Mouse (Mus musculus) G1E-ER4 (cell line): ENCODE data around the gene Plxnb1. TPM values are rescaled to one million over a fixed set of nuclear protein-coding genes. Genes with fewer than 3 reads are reported as not detected.

Experiments used
- GATA1 ChIP-seq: IDR thresholded peaks from one replicate; pipeline ENCODE4 v1.8.0; 2012; ENCODE audit warnings: low read length, inconsistent platforms
- polyA plus RNA-seq: library from polyadenylated mRNA; stranded (reverse); fragments of >175 nt; gene quantifications from 2 replicates; pipeline ENCODE4 v1.2.3, GENCODE M21; 2012

The Plxnb1 gene
- polyA plus RNA-seq, 1 experiment, result not detected

DNA sequence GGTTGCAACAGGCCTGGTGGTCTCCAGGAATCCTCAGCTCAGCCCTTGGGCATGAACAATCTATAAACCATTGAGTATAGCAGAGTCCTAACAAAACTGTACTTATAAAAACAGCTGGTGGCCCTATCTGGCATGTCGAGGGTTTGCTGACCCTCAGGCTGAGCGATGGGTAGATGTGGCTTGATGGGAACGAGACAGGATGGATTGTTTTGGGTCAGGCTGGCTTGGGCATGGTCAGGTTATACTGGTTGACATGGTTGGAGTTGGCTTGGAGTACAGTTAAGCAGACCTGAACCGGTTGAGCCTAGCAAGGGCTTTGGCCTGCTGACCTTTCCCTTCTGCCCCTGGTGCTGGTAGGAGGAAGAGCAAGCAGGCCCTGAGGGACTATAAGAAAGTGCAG, 15.9 kb downstream of the Plxnb1 start:
- TF ChIP-seq GATA1, result no peak

DNA sequence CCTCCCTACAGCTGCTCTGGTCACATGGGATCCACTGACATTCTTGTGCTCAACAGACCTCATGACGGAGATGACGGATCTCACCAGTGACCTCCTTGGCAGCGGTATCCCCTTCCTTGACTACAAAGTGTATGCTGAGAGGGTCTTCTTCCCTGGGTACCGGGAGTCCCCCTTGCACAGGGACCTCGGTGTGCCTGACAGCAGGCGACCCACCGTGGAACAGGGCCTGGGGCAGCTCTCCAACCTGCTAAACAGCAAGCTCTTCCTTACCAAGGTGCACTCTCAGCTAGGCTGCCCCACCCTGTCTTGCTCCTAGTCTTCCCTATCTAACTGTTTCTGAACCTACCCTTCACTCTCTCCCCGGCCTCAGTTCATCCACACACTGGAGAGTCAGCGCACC, 16.4 kb downstream of the Plxnb1 start:
- no peak for TF ChIP-seq GATA1

DNA sequence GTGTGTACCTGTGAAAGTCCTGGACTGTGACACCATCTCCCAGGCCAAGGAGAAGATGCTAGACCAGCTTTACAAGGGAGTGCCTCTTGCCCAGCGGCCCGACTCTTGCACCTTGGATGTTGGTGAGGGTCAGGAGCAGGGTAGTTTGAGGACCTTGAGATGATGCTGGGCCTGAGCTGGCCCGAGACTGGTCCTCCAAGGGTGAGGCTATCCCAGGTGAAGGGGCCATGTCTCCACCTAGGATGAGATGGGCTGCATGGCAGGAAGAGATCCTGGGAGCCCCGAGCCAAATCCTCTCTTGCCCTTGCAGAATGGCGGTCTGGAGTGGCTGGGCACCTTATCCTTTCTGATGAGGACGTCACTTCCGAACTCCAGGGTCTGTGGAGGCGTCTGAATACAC, 18.1 kb downstream of the Plxnb1 start:
- TF ChIP-seq GATA1, result no peak

DNA sequence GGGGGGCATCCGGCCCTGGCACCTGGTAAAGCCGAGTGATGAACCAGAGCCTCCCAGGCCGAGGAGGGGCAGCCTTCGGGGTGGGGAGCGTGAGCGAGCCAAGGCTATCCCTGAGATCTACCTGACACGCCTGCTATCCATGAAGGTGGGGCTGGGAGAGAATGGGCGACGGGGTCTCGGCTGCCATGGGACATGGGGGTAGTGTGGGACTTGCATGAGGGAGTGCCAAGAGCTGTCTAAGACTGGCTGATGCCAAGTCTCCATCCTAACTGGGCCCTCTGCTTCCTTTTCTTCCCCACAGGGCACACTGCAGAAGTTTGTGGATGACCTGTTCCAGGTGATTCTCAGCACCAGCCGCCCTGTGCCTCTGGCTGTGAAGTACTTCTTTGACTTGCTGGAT, 19.1 kb downstream of the Plxnb1 start:
- no peak for TF ChIP-seq GATA1

DNA sequence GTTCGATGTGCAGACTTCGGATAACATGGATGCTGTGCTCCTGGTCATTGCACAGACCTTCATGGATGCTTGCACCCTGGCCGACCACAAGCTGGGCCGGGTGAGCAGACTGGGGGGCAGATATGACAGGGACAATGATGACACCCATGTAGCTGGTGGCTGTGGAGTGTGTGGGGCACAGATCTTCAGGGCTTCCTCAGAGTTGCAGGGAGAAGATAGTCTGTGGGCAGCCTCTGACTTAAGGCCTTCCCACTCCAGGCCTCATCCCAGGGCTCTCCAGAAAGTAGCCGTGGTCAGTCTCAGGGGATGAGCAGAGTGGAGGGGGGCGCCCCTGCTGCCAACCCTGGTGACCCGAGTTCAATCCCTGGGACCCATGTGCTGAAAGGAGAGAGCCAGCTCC, 19.7 kb downstream of the Plxnb1 start:
- TF ChIP-seq GATA1, result no peak

DNA sequence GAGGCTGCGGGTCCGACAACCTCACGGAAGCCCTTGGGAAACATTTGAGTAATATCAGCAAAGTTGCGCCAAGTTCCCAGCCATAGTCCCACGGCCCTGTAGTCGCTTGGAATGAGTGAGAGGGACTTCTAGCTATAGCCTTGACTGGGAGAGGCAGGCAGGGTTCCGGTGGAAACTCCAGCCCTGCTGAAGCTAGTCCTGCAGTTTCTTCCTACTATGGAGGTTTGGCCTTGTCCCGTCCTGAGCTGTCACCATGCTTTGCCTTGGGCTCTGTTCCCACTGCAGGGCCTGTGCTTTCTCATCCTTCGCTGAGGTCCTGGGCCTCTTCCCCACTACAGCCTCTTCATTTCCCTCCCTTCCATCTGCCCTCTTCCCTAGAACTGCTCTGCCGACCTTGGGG, 21.0 kb downstream of the Plxnb1 start:
- no peak for TF ChIP-seq GATA1

DNA sequence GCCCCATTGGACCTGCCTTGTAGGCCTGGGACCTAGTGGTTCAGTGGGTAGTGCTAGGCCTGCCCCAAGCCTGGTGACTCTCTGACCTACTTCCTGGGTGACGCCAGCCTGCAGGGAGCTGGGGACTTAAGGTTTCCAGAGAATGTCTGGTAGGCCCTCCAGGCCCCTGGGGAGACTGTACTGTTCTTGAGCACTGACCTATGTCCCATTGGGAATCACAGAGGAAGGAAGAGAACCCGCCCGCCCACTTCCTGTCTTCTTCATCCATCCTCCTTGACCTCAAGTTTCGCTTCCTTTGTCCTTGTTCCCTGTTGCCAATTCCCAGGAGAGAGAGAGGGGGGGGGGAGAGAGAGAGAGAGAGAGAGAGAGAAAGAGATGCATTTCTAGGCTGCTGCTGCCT, 22.9 kb downstream of the Plxnb1 start:
- no peak for TF ChIP-seq GATA1

DNA sequence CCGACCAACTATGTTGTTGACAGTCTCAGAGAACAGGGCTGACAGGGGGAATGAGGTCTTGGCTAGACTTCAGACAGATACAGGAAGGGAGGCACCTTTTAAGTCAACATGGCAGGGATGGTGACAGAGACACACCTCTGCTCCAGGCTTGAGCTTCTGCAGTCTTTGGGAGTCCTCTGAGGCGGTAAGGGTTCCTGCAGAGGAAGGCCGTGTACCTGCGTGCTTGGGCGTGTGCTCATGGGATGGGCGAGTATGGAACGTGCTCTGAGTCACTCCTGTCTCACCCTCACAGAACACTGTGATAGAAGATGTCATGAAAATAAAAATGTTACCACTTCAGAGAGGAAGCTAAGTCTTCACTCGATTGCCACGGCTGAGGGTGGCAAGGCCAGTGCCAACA, 24.4 kb downstream of the Plxnb1 start:
- no peak for TF ChIP-seq GATA1

DNA sequence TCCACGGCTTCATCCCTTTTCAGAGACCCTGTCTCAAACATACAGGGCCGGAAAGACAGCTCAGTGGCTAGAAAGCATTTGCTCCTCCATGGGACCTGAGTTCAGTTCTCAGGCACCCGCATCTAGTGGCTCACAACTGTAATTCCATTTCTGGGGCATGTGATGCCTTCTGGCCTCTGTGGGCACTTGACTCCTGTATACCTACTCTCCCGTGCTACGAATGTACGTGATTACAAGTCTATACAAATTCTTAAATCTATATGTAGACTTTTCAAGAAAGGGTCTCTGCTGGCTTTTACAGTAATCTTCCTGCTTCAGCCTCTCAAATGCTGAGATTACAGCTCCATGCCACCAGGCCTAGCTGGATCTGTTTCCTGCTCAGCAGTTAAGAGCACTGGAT, 25.8 kb downstream of the Plxnb1 start:
- no peak for TF ChIP-seq GATA1

DNA sequence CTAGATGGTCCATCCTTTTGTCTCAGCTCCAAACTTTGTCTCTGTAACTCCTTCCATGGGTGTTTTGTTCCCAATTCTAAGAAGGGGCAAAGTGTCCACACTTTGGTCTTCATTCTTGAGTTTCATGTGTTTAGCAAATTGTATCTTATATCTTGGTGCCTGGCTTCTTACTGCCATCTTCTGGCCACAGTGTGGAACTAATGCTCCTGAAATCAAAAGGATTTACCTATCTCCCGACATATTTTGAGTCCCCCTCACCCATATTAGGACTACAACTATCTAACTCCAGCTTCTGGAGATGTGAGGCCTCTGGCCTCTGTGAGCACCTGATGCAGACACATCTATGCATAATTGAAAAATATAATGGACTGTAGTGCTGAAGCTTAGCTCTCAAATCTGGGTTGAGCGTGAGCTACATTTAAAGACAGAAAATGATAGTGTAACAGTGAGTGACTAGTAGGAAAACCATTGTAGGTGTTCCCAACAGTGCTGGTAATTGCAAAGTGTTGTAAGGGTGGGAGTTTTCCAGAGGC, 27.4 kb downstream of the Plxnb1 start:
- no peak for TF ChIP-seq GATA1

DNA sequence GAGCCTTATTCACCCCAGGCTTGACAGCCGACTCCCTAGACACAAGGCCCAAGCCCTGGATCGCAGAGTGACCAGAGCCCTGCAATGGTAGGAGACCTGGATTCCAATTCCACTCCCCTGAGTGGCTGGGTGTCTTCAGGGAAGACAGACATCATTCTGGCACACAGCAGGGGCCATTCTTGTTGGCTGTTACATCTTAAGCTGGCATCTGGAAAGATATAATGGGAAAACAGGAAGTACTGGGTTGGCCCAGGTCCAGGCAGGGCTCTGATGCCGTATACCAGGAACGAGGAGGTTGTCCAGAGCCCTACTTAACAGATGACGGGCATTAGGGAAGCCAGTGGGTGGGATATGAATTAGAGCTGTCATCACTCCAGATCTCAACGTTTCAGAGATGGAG, 28.1 kb downstream of the Plxnb1 start:
- TF ChIP-seq GATA1, result no peak

DNA sequence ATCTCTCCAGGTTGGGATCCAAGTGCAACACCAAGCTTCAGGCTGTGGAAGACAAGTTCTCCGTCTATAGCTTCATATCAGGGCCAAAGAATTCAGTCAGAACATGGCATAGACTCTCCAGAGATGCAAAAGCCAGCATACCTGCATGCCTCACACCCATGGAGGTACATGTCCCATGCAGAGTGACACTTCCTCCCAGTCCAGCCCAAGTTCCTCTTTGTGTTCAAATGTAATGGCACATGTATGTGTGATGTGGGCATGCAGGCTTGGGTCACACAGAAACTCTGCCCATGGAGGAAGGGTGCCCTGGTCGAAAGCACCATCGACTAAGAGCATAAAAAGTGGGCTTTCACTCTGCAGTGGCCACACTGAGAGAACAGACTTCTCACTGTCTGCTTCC, 29.0 kb downstream of the Plxnb1 start:
- no peak for TF ChIP-seq GATA1

DNA sequence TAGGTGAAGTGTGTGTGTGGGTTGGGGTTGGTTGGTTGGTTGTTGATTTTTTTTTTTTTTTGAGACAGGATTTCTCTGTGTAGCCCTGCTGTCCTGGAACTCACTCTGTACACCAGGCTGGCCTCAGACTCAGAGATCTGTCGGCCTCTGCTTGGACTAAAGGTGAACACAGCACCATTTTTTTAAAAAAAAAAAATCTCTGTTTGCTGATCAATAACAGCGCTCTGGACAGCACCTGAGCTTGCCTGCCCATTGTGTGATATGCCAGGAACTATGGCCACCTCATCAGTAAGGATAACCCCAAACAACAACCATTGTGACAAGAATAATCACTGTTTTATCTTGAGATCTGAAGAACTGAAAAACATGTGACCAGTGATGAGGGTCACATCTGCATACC, 29.9 kb downstream of the Plxnb1 start:
- no peak for TF ChIP-seq GATA1

DNA sequence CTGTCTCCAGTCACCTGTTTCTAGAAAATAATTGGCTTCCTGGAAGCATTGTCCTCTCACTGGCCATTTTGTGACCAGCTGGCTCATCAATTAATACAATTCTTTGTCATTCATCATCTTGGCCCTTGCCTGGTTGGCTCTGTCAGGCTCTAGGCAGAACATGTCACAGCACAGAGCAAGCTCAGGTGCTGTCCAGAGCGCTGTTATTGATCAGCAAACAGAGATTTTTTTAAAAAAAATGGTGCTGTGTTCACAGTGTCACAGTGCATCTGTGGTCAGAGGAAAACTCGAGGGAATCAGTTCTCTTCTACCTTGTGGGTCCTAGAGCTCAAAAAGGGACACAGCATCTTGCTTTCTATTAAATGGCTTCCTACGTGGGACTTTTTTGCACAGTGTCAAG, 30.3 kb downstream of the Plxnb1 start:
- TF ChIP-seq GATA1, result no peak

DNA sequence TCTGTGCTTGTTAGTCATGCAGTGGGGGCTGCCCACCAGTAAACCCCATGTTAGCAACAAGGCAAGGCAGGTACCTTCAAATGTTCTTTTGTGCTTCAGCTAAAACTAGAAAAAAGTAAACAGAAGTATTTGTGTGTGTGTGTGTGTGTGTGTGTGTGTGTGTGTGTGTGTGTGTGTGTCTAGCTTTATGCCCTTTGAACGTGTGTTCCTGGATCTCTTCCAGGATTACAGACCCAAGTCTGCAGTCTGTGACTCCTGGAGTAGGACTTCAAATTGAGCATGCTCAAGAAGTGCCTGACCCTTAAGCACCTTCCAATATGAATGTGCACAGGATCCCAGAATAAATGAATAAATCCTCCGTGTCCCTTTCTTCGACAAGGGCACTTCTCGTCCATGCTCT, 31.9 kb downstream of the Plxnb1 start:
- no peak for TF ChIP-seq GATA1

DNA sequence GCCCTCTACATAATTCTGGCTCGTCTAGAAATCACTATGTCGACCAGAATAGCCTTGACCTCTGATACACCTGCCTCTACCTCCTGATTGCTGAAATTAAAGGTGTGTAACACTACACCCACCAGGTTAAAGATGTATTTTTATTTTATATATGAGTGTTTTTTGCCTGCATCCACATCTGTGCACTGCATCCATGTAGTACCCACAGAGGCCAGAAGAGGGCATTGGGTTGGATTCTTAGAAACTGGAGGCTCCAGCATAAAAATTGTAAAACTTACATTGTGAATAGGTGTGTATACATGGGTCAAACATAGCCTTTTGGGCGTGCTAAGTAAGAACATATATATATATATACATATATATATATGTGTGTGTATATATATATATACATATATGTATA, 33.0 kb downstream of the Plxnb1 start:
- TF ChIP-seq GATA1, result no peak

DNA sequence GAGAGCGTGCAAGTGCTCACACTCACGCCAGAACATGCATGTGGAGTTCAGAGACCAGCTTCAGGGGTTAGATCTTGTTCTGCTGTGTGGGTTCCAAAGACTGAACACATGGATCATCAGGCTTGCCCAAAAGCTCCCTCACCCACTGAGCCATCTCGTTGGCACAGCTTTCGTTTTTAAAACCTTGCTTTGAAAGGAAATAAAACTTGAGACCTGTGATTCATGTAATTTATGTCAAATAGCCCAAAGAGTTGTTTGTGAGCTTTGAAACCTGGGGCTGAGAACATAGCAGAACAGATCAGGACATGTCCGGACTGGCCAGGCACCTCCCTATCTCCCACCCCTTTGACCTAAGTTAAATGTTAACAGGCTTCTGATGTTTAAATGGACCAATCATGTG, 34.9 kb downstream of the Plxnb1 start:
- TF ChIP-seq GATA1, result no peak

DNA sequence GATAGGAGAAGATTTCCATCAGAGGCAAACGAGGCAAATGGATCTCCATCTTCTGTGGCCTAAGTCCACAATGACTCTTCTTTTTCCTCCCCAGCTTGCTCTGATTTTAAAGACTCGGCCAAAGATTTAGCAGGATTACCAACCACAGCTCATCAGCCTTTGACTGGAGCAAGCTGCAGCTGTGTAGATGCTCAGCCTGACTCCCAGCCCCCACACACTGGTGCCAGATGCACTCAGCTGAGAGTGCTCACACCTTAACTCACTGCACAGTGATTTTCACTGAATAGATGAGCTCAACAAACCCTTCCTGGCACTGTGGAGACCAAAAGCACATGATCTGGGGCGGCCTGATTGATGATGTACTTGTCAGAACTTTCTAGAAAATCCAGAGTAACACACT, 66.8 kb downstream of the Plxnb1 start, which contains the start of gene Fbxw21:
Gene Fbxw21, minus strand, starts transcription at position 101 of the 400 bp plus-strand sequence.
- no peak for TF ChIP-seq GATA1
